Mouse (Mus musculus): ENCODE results near the gene Galnt16.

DNA sequence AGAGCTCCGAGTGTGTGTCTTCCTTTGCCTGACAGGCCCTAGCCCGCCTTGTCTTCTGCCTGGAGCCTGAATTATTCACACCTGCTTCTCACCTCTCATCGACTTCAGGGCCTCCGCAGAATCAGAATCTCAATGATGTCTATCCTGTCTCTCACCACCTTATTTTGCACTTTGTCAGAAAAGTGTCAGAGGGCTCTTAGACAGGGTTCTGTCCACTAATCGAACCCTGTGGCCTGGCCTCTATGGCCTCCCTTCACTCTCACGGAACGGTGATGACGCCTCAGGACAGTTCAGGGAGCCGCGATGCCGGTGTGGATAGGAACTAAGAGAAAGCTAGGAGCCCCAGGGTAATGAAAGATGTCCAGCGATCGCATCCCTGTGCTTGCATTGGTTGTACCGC, at the start of gene Galnt16:
- TF ChIP-seq GATA1 (IDR thresholded peaks at IDR 0.05; ENCODE audit: borderline replicate concordance, low read length) (no peak), FLI1 (IDR thresholded peaks at IDR 0.05; ENCODE audit: low read length) (no peak)
